Mouse (Mus musculus): ENCODE measurements around the gene Gm17545.
"Not testable (repeated sequence)": the region's sequence is repeated elsewhere in the genome, so short reads cannot be mapped to it uniquely, and the experiment has no call there.

DNA sequence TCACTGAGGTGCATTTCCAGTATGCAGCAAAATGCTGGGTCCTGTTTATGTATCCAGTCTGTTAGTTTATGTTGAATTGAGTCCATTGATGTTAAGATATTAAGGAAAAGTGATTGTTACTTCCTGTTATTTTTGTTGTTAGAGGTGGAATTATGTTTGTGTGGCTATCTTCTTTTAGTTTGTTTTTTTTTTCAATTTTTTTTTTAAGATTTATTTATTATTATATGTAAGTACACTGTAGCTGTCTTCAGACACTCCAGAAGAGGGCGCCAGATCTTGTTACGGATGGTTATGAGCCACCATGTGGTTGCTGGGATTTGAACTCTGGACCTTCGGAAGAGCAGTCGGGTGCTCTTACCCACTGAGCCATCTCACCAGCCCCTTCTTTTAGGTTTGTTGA lies 46.5 kb upstream of the Gm17545 start:
- not testable (repeated sequence) for TF ChIP-seq CTCF (IDR thresholded peaks at IDR 0.05; ENCODE audit: borderline replicate concordance, insufficient read depth, low read length); POLR2A (IDR thresholded peaks at IDR 0.05; ENCODE audit: low read depth, low read length)
